Mouse (Mus musculus): ENCODE data around the gene Egfl7. TPM values are rescaled to one million over a fixed set of nuclear protein-coding genes. Genes with fewer than 3 reads are reported as not detected.

Egfl7 gene
- polyA plus RNA-seq, 1 experiment, result 80.4 TPM

DNA sequence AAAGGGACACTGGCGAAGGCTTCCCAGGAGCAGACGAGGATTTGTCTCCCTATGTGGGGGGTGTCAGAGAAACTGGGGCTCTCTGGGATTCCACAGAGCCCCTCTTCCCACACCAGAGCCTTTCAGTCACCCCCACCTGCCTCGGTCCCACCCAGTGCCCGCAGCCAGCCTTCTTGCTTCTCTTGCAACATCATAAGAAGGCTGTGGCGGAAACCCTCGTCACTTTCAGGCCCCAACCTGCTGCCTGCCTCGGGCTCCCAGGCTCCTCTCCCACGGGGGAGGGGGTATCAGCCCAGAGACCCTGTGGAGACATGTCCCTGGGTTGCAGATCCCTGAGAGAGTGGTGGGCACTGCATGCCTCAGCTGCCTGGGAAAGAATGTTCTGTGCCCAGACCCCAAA is 28.4 kb upstream of the Egfl7 start:
- Histone ChIP-seq H3K4me1 (ENCODE audit: control insufficient read depth, insufficient read depth, insufficient read length, low read length) (peaks cover 55% of the 10 kb centered on the region), H3K4me3 (ENCODE audit: insufficient read depth, low read depth, low read length) (no peak overlapping the region), H3K27ac (replicated peaks; ENCODE audit: low read depth, low read length) (no peak overlapping the region)

DNA sequence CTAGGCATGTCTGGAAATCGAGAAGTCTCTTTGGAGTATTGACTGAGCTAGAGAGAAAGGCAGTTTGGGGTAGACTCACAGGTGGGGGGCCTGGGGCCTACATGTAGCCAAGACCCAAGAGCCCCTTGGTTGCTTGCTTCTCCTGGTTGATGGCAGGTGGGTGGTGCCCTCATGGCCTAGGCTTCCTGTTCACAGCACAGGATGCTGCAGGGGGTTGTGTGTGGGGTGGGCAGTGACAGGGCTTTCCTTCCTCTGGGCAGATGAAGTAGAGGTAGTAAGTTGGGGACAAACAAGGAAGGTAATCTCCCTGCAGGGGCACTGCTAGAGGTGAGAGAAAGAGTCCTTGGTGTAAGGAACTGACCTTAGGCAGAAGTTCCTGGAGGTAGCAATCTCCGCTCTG is 27.7 kb upstream of the Egfl7 start:
- Histone ChIP-seq H3K27ac (replicated peaks; ENCODE audit: low read depth, low read length) (no peak overlapping the region), H3K4me1 (ENCODE audit: control insufficient read depth, insufficient read depth, insufficient read length, low read length) (peaks cover 50% of the 10 kb centered on the region)

GRCm38 (mm10) chr2:26553904-26554303 is 25.9 kb upstream of the Egfl7 start:
- H3K4me3 ChIP-seq (ENCODE audit: insufficient read depth, low read depth, low read length), result no peak overlapping the region
- H3K27ac ChIP-seq (replicated peaks; ENCODE audit: low read depth, low read length), result no peak overlapping the region
- H3K4me1 ChIP-seq (ENCODE audit: control insufficient read depth, insufficient read depth, insufficient read length, low read length), result peaks cover 40% of the 10 kb centered on the region

More for the DNA sequence above, 27.7 kb upstream of the Egfl7 start:
- no peak overlapping the region for H3K4me3 ChIP-seq (ENCODE audit: insufficient read depth, low read depth, low read length)

- Histone ChIP-seq H3K4me3 (ENCODE audit: insufficient read depth, low read depth, low read length) (no peak overlapping the region), H3K27ac (replicated peaks; ENCODE audit: low read depth, low read length) (peak overlapping the region; percentile 14; the same call in 1 of the 2 replicates), H3K4me1 (ENCODE audit: control insufficient read depth, insufficient read depth, insufficient read length, low read length) (peaks cover 32% of the 10 kb centered on the region)
These were observed 24.7 kb upstream of the Egfl7 start for GRCm38 (mm10) chr2:26555076-26555475.

DNA sequence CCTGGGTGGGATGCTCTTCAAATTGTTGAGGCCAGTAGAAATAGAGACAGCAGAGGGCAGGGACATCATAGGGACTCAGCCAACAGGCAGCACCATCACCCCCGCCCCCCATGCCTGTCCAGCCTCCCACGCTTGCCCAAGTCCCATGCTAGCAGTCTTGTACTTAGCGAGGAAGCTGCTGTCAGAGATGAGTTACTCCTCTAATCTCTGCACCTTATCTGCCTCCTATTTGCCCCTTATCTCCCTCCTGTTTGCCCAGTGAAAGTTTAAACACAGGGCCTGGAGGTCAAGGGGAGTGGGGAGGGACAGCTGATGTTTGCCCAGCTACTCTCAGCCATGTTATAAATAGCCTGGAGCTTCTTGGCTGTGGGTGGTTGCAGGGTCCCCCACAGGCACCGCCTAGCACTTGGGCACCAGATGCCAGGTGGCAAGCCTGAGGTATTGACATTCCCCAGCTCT is 23.2 kb upstream of the Egfl7 start:
- Histone ChIP-seq H3K4me3 (ENCODE audit: insufficient read depth, low read depth, low read length) (no peak overlapping the region), H3K27ac (replicated peaks; ENCODE audit: low read depth, low read length) (no peak overlapping the region), H3K4me1 (ENCODE audit: control insufficient read depth, insufficient read depth, insufficient read length, low read length) (peaks cover 27% of the 10 kb centered on the region)

GRCm38 (mm10) chr2:26560506-26560905 is 19.3 kb upstream of the Egfl7 start:
- no peak overlapping the region for H3K4me3 ChIP-seq (ENCODE audit: insufficient read depth, low read depth, low read length)
- H3K4me1 ChIP-seq (ENCODE audit: control insufficient read depth, insufficient read depth, insufficient read length, low read length), result peaks cover 3% of the 10 kb centered on the region
- H3K27ac ChIP-seq (replicated peaks; ENCODE audit: low read depth, low read length), result no peak overlapping the region

- Histone ChIP-seq H3K4me1 (ENCODE audit: control insufficient read depth, insufficient read depth, insufficient read length, low read length) (no peaks in the 10 kb centered on the region; the same call in 1 of the 2 replicates), H3K4me3 (ENCODE audit: insufficient read depth, low read depth, low read length) (no peak overlapping the region), H3K27ac (replicated peaks; ENCODE audit: low read depth, low read length) (no peak overlapping the region)
These were observed 18.3 kb upstream of the Egfl7 start for GRCm38 (mm10) chr2:26561351-26562016.

- H3K27ac ChIP-seq (replicated peaks; ENCODE audit: low read depth, low read length), result peak overlapping the region; percentile 33; the same call in 1 of the 2 replicates
- no peak overlapping the region for H3K4me3 ChIP-seq (ENCODE audit: insufficient read depth, low read depth, low read length)
- H3K4me1 ChIP-seq (ENCODE audit: control insufficient read depth, insufficient read depth, insufficient read length, low read length), result 0 out of 2 replicates have a peak, but pooled peaks cover 3% of the 10 kb centered on the region
These were observed 13.6 kb upstream of the Egfl7 start for GRCm38 (mm10) chr2:26566221-26566620.

- H3K27ac ChIP-seq (replicated peaks; ENCODE audit: low read depth, low read length), result peak overlapping the region; percentile 99
- peak overlapping the region; percentile 44 for H3K4me3 ChIP-seq (ENCODE audit: insufficient read depth, low read depth, low read length)
- peaks cover 22% of the 10 kb centered on the region for H3K4me1 ChIP-seq (ENCODE audit: control insufficient read depth, insufficient read depth, insufficient read length, low read length)
These were observed 9.8 kb upstream of the Egfl7 start for GRCm38 (mm10) chr2:26570034-26570433.

DNA sequence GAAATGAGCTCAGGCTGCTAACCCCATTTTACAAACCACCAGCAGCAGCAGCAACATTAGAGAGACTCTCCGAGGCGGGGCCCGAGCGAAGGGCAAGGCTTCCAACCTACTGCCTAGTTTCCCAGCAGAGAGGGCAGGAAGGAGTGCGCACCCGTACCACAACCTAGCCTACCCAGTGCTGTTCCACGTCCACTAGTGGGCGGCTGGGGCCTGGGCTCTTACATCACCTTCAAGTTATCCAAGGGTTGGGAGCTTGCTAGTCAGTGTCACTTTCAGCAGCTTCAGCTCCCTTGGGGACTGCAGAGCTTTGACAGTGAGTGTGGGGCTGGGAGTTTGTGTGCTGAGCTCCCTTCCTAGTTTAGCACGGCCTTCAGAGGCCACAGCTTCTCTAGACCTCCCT is 8.4 kb upstream of the Egfl7 start:
- peak overlapping the region; percentile 44 for H3K4me3 ChIP-seq (ENCODE audit: insufficient read depth, low read depth, low read length)
- peak overlapping the region; percentile 99 for H3K27ac ChIP-seq (replicated peaks; ENCODE audit: low read depth, low read length)
- peaks cover 25% of the 10 kb centered on the region for H3K4me1 ChIP-seq (ENCODE audit: control insufficient read depth, insufficient read depth, insufficient read length, low read length)

GRCm38 (mm10) chr2:26571826-26572225 is 8.0 kb upstream of the Egfl7 start:
- peaks cover 29% of the 10 kb centered on the region for H3K4me1 ChIP-seq (ENCODE audit: control insufficient read depth, insufficient read depth, insufficient read length, low read length)
- peak overlapping the region; percentile 99 for H3K27ac ChIP-seq (replicated peaks; ENCODE audit: low read depth, low read length)
- H3K4me3 ChIP-seq (ENCODE audit: insufficient read depth, low read depth, low read length), result peak overlapping the region; percentile 44

DNA sequence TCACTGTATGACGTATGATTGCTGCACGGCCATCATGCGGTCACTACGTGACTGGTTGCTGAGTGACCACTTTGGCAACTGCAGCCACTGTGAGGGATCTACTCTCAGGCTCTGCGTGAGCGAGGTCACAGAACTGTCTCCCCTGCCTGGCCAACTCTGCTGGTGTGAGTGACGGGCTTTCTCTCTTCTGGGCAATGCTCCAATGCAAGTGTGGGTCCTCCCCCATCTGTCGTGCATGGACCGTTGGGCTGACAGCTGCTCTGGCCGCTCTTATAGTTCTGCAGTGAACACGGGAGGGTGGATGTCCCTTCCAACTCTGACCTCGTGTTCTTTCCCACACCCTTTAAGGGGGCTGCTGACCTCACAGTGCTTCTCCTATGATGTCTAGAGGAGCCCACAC is 6.4 kb upstream of the Egfl7 start:
- no peak overlapping the region for H3K4me3 ChIP-seq (ENCODE audit: insufficient read depth, low read depth, low read length)
- peaks cover 36% of the 10 kb centered on the region for H3K4me1 ChIP-seq (ENCODE audit: control insufficient read depth, insufficient read depth, insufficient read length, low read length)

GRCm38 (mm10) chr2:26573807-26574206 is 6.0 kb upstream of the Egfl7 start:
- Histone ChIP-seq H3K4me1 (ENCODE audit: control insufficient read depth, insufficient read depth, insufficient read length, low read length) (peaks cover 38% of the 10 kb centered on the region), H3K4me3 (ENCODE audit: insufficient read depth, low read depth, low read length) (no peak overlapping the region), H3K27ac (replicated peaks; ENCODE audit: low read depth, low read length) (peak overlapping the region; percentile 99)

More for the DNA sequence above, 6.4 kb upstream of the Egfl7 start:
- peak overlapping the region; percentile 99 for H3K27ac ChIP-seq (replicated peaks; ENCODE audit: low read depth, low read length)

DNA sequence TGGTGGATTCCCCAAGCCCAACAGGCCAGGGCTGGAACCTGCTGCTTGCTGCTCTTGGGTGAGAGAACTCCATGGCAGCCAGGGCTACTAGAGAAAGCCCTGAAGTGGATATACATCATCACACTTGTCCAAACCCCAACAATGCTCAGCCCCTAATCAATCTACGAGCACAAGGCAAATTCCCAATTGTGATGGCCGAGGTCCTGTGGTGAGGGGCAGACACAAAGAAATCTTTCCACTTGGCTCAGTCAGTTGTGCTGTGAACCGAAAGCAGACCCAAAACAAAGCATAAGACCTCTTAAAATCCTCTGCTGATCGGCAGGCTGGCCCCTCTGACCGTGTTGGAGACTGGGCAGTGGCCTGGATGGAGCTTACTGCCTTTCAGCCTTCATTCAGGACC is 5.0 kb upstream of the Egfl7 start:
- Histone ChIP-seq H3K4me3 (ENCODE audit: insufficient read depth, low read depth, low read length) (no peak overlapping the region), H3K27ac (replicated peaks; ENCODE audit: low read depth, low read length) (peak overlapping the region; percentile 99), H3K4me1 (ENCODE audit: control insufficient read depth, insufficient read depth, insufficient read length, low read length) (peaks cover 43% of the 10 kb centered on the region)

DNA sequence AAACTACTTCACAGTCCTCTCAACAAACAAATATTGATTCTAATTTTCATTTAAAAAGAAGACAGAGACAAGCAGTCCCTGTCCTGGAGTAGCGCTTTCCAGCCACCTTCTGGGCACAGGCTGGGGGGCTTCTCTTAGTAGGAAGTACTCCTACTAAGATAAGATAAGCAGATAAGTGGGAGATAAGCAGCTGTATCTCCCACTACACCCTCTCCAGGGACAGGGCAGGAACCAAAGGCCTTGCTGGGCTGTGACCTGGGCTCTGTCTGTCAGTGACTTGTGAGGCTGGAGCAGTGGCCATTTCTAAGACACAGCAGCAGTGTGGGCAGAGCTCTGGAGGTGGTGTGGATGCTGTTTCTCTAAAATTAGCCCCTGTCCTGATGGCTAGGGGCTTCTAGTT is 4.4 kb upstream of the Egfl7 start:
- Histone ChIP-seq H3K4me1 (ENCODE audit: control insufficient read depth, insufficient read depth, insufficient read length, low read length) (peaks cover 47% of the 10 kb centered on the region), H3K4me3 (ENCODE audit: insufficient read depth, low read depth, low read length) (peak overlapping the region; percentile 32), H3K27ac (replicated peaks; ENCODE audit: low read depth, low read length) (peak overlapping the region; percentile 99)

GRCm38 (mm10) chr2:26575865-26576264 is 3.9 kb upstream of the Egfl7 start:
- peak overlapping the region; percentile 32 for H3K4me3 ChIP-seq (ENCODE audit: insufficient read depth, low read depth, low read length)
- H3K27ac ChIP-seq (replicated peaks; ENCODE audit: low read depth, low read length), result peak overlapping the region; percentile 100
- peaks cover 47% of the 10 kb centered on the region for H3K4me1 ChIP-seq (ENCODE audit: control insufficient read depth, insufficient read depth, insufficient read length, low read length)
